Mouse (Mus musculus) ovary, adult 18-20 months (tissue): ENCODE data around the gene Tnfrsf8.

ENCODE experiments used
- DNase-seq: peaks from one replicate; pipeline ENCODE4 v3.0.0; 2022; ENCODE audit warnings: low spot score, mixed read lengths

Tnfrsf8 gene

GRCm38 (mm10) chr4:145270136-145270535 lies 44.8 kb downstream of the Tnfrsf8 start:
- no peak for DNase-seq

GRCm38 (mm10) chr4:145267631-145268110 lies 47.3 kb downstream of the Tnfrsf8 start:
- no peak for DNase-seq

- no peak for DNase-seq
Measured at GRCm38 (mm10) chr4:145266505-145266904, 48.5 kb downstream of the Tnfrsf8 start.

- DNase-seq, result no peak
Measured at GRCm38 (mm10) chr4:145264761-145265160, 50.2 kb downstream of the Tnfrsf8 start.

- no peak for DNase-seq
Measured at GRCm38 (mm10) chr4:145263583-145263982, 51.4 kb downstream of the Tnfrsf8 start.

- DNase-seq, result no peak
Measured at GRCm38 (mm10) chr4:145260802-145261201, 54.2 kb downstream of the Tnfrsf8 start.

- no peak for DNase-seq
Measured at GRCm38 (mm10) chr4:145257751-145258434, 57.1 kb downstream of the Tnfrsf8 start.

GRCm38 (mm10) chr4:145256144-145256543 lies 58.8 kb downstream of the Tnfrsf8 start:
- no peak for DNase-seq

GRCm38 (mm10) chr4:145254418-145254817 lies 60.5 kb downstream of the Tnfrsf8 start:
- peak; percentile 49 for DNase-seq

GRCm38 (mm10) chr4:145252611-145253010 lies 62.4 kb downstream of the Tnfrsf8 start:
- no peak for DNase-seq

- DNase-seq, result no peak
Measured at GRCm38 (mm10) chr4:145251546-145251945, 63.4 kb downstream of the Tnfrsf8 start.

- DNase-seq, result no peak
Measured at GRCm38 (mm10) chr4:145250002-145250401, 65.0 kb downstream of the Tnfrsf8 start.

- no peak for DNase-seq
Measured at GRCm38 (mm10) chr4:145247556-145247955, 67.4 kb downstream of the Tnfrsf8 start.

- DNase-seq, result peak; percentile 59
Measured at GRCm38 (mm10) chr4:145246173-145247011, 68.6 kb downstream of the Tnfrsf8 start, which contains the start of gene Tnfrsf1b. Gene Tnfrsf1b (minus strand): TSS chr4:145246870.

GRCm38 (mm10) chr4:145245581-145245980 lies 69.4 kb downstream of the Tnfrsf8 start:
- DNase-seq, result no peak

GRCm38 (mm10) chr4:145244676-145245075 lies 70.3 kb downstream of the Tnfrsf8 start:
- no peak for DNase-seq

GRCm38 (mm10) chr4:145242719-145243350 lies 72.1 kb downstream of the Tnfrsf8 start:
- DNase-seq, result no peak

GRCm38 (mm10) chr4:145240723-145241231 lies 74.2 kb downstream of the Tnfrsf8 start:
- DNase-seq, result no peak

- DNase-seq, result peak; percentile 68
Measured at GRCm38 (mm10) chr4:145239049-145239830, 75.7 kb downstream of the Tnfrsf8 start.

- no peak for DNase-seq
Measured at GRCm38 (mm10) chr4:145236027-145236426, 78.9 kb downstream of the Tnfrsf8 start.

- peak; percentile 51 for DNase-seq
Measured at GRCm38 (mm10) chr4:145233487-145234228, 81.3 kb downstream of the Tnfrsf8 start.
